Mouse (Mus musculus): ENCODE measurements around the gene Gnat2.

Gene Gnat2

DNA sequence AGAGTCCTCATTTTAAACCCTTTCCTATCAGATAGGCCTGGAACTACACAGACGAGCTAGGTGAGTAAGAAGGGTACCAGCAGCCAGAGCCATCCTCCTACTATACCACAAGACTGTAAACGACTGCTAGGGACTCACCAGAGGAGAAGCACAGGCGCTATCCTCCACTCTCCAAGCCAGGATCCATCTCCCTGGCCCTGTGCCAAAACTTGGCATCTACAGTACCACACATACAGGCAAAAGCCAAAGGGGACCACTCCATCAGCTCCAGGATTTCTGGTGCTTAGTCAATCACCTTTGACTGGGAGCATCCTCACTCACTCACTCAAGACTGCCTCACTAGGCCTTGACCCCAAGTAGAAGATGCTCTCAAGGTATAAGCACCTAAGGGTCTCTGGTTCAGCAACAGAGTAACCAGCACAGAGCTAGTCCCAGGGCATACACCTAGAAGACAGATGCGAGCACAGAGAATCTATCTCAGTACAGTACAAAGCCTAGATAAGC, 8.6 kb upstream of the Gnat2 start:
- in situ Hi-C loops (cut with MboI; ENCODE audit: low sequenced_read_pairs): loop anchor here (10.0 kb wide), 1 partner anchor 61 kb away; the partner anchor contains the start of gene Gnai3

GRCm38 (mm10) chr3:108084767-108085270, 7.8 kb upstream of the Gnat2 start:
- in situ Hi-C loops (cut with MboI; ENCODE audit: low sequenced_read_pairs): loop anchor here (10.0 kb wide), 1 partner anchor 60 kb away; the partner anchor contains the start of gene Gnai3

GRCm38 (mm10) chr3:108085281-108085720, 7.3 kb upstream of the Gnat2 start:
- in situ Hi-C loops (cut with MboI; ENCODE audit: low sequenced_read_pairs): loop anchor here (10.0 kb wide), 1 partner anchor 60 kb away; the partner anchor contains the start of gene Gnai3

DNA sequence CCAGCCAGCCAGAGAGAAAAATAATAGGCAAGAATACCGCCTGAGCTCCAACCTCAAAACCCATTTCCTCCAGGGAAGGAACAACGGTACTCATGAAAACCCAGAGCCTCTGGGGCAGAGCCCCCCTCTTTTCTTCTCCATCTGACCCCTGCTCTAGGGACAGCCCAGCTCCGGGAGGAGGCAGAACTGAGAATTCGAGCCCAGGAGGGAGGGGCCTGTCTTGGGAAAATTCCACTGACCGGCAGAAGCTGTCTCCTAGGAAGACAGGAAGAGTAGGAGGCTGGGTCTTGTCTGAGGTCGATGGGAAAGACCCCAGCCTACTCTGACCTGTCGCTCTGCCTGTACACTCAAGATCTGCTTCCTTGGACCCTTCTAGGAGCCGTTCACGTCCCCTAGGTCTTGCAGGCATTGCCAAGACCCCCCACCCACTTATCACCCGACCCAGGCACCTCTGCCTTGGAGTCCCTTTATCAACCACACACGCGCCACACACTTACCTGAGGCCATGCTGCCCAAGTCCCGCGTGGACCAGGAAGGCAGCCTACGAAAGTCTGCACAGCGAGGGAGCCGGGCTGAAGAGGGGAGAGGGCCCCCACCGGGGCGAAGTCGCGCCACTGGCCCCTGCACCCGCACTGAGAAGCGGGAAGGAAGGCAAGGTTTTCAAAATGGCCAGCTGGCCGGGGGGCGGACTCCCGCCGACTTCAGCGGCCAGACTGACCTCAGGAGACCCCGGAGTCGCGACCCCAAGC, 6.7 kb upstream of the Gnat2 start:
- in situ Hi-C loops (cut with MboI; ENCODE audit: low sequenced_read_pairs): loop anchor here (10.0 kb wide), 1 partner anchor 59 kb away; the partner anchor contains the start of gene Gnai3

DNA sequence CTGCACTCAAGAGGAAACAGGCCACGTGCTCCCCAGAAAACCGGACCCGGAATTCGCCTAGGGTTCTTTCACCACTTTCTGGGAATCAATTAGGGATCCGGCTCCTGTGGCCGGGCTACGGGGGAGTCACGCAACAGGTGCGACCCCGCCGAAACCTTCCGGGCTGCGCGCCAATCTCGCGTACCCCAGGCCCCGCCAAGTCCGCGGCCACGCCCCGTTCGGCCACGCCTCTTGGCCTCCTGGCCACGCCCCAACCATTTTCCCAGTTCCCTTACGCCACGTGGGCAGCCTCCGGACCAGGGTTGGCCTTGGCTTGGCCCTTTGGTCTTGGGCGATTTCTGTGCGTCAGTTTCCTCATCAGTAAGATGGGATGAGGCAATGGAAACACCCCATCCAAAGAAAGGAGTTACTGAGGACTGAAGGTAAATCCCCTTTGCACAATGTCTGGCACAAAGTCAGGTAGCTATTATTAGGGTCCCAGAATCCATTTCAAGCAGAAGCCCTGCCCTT, 6.1 kb upstream of the Gnat2 start, which contains the start of gene Ampd2:
Ampd2 (minus strand) TSS at position 182 of the 510 bp plus-strand sequence.
- in situ Hi-C loops (cut with MboI; ENCODE audit: low sequenced_read_pairs): loop anchor here (10.0 kb wide), 1 partner anchor 58 kb away; the partner anchor contains the start of gene Gnai3

- in situ Hi-C loops (cut with MboI; ENCODE audit: low sequenced_read_pairs): loop anchor here (10.0 kb wide), 1 partner anchor 57 kb away; the partner anchor contains the start of gene Gnai3
These were observed 5.3 kb upstream of the Gnat2 start for GRCm38 (mm10) chr3:108087329-108087728.

DNA sequence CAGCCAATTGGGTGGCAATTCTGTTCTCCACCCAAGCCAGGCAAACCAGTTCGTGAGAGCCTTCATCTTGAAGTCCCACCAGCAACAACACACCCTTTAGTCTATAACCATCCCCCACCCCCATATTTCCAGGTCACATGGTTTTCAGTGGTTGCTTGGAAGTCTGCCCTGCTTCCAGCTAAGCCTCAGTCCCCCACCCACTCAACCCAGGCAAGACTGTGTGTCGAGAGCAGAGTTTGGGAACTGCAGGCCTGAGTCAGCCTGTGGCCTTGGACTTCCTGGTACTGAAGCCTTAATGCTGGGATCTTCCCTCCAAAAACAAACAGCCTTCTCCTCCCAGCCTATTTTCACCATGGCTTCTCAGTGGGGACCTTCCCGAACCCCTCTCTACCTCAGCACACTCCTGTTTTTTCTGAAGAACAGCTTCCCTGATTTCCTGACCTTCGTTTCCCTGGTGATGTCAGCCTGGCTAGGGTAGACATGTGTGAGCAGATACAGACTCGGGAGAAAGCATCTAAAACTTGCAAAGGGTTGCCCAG, 3.7 kb upstream of the Gnat2 start:
- in situ Hi-C loops (cut with MboI; ENCODE audit: low sequenced_read_pairs): loop anchor here (10.0 kb wide), 1 partner anchor 56 kb away; the partner anchor contains the start of gene Gnai3

DNA sequence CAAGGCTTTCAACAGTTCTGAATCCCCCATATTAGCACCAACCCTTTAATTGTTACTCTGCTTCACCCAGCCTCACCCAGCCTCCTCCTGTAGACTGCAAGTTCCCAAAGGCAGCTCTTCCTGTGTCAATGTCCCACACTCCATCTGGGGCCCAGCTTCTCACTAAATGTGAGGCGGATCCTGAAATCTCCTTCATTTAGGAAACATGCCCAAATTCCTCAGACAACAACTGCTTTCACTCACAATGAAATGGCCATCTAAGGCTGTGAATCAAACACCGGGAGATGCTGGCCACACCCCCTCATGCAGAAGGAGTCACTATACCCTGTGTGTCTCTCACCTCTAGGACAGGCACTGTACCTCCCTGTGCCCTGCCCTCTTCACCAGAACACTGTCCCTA, 2.7 kb upstream of the Gnat2 start:
- in situ Hi-C loops (cut with MboI; ENCODE audit: low sequenced_read_pairs): loop anchor here (10.0 kb wide), 1 partner anchor 55 kb away; the partner anchor contains the start of gene Gnai3

- in situ Hi-C loops (cut with MboI; ENCODE audit: low sequenced_read_pairs): no loop called here
These were observed 2.0 kb upstream of the Gnat2 start for GRCm38 (mm10) chr3:108090561-108090960.

GRCm38 (mm10) chr3:108092030-108092429, 559 bp upstream of the Gnat2 start:
- in situ Hi-C loops (cut with MboI; ENCODE audit: low sequenced_read_pairs): no loop called here

GRCm38 (mm10) chr3:108093306-108093705, 717 bp downstream of the Gnat2 start:
- in situ Hi-C loops (cut with MboI; ENCODE audit: low sequenced_read_pairs): no loop called here

GRCm38 (mm10) chr3:108094146-108094545, 1.6 kb downstream of the Gnat2 start:
- in situ Hi-C loops (cut with MboI; ENCODE audit: low sequenced_read_pairs): no loop called here

GRCm38 (mm10) chr3:108094976-108095760, 2.6 kb downstream of the Gnat2 start:
- in situ Hi-C loops (cut with MboI; ENCODE audit: low sequenced_read_pairs): no loop called here

GRCm38 (mm10) chr3:108096226-108096625, 3.6 kb downstream of the Gnat2 start:
- in situ Hi-C loops (cut with MboI; ENCODE audit: low sequenced_read_pairs): no loop called here

DNA sequence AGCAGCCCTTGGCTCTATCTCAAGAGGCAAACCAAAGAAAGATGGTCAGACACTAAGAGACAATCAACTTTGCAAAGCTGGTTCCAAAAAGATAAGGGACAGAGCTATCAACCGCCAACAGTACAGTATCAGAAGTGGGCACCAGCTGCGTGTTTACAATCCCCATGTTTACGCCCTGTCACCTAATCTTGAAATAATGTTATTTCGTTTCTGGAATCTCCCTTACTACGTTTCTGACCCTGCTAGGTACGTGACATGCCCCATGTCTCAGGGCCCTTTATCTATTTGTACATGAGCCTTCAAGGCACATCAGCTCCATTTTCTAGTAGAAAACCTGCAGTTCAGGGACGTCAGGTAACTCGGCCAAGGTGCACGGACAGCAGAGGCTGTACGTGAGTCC, 4.1 kb downstream of the Gnat2 start:
- in situ Hi-C loops (cut with MboI; ENCODE audit: low sequenced_read_pairs): no loop called here

DNA sequence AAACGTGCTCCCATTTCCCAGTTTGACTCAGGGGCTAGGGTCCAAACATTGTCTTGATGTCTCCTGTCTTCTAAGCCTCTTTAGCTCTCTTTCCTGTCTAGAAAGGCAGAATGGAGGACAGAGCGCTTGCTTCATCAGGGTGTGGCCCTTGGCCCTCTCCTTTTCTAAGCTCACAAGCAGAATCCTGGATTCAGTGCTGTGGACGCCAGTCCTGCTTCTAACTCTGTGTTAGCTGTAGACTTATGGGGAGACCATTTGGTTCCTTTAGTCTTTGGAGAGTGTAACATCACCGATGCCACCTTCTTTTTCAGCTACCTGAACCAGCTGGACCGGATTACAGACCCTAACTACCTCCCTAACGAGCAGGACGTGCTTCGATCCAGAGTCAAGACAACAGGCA, 5.1 kb downstream of the Gnat2 start:
- in situ Hi-C loops (cut with MboI; ENCODE audit: low sequenced_read_pairs): no loop called here

GRCm38 (mm10) chr3:108098316-108098715, 5.7 kb downstream of the Gnat2 start:
- in situ Hi-C loops (cut with MboI; ENCODE audit: low sequenced_read_pairs): no loop called here

DNA sequence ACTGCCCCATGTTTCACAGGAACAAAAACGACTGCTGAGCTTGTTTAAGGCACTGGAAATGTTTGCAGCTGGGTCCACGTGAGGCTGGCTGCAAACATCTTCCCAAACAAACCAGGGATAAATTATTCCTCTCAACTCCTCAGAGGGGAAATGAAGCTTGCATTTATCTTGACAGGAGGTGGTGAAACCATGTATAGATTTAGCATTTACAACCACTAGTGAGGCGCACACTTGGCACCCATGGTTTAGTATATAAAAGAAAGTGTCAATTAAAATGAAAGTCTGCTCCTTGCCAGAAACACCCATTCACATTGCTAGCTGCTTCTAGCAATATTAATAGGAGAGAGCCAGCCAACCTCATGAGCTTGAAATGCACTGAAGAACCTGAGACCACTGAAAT, 9.0 kb downstream of the Gnat2 start:
- in situ Hi-C loops (cut with MboI; ENCODE audit: low sequenced_read_pairs): no loop called here

GRCm38 (mm10) chr3:108102075-108102474, 9.5 kb downstream of the Gnat2 start:
- in situ Hi-C loops (cut with MboI; ENCODE audit: low sequenced_read_pairs): no loop called here

DNA sequence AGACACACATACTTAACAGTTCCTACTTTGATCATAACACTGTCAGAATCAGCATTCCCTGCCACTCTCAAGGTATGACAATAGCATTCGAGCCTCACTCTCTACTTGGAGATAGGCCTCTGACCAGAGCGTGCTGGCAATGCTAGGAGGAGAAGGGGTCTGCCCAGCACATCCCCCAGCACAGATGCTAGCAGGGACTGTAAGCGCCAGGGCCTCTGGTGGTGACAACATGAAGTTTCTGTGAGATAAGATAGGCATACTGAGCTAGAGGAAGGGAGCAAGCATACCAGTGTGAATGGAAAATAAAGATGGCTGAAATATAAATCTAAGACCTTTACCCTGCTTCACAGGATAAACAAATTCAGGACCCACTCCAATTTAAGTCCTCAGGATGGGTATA, 12.7 kb downstream of the Gnat2 start:
- in situ Hi-C loops (cut with MboI; ENCODE audit: low sequenced_read_pairs): no loop called here
